Mouse (Mus musculus) E14TG2a.4 (cell line): ENCODE results near the gene Mpzl3.

Source experiments
- H3K27me3 ChIP-seq: 2 replicates; pipeline ENCODE4 v1.6.1; 2014; ENCODE audit warnings: low read length, control low read depth; ENCODE audit not compliant: insufficient read depth
- H3K36me3 ChIP-seq: 2 replicates; pipeline ENCODE4 v1.6.1; 2014; ENCODE audit warnings: low read length, control low read depth; ENCODE audit not compliant: insufficient read depth
- H3K4me1 ChIP-seq: replicated peaks from 2 replicates; pipeline ENCODE4 v1.6.1; 2014; ENCODE audit warnings: low read depth, low read length, control low read depth
- H3K4me3 ChIP-seq: replicated peaks from 2 replicates; pipeline ENCODE4 v1.5.1; 2014; ENCODE audit warnings: mild to moderate bottlenecking, low read length
- H3K9me3 ChIP-seq: 2 replicates; pipeline ENCODE4 v1.6.1; 2014; ENCODE audit warnings: low read length, control low read depth
- CTCF ChIP-seq: conservative IDR thresholded peaks from 2 replicates; pipeline ENCODE4 v1.5.1; 2014; ENCODE audit warnings: low read length
- NANOG ChIP-seq: IDR thresholded peaks from 2 replicates; pipeline ENCODE4 v1.6.1; 2014; ENCODE audit warnings: borderline replicate concordance, low read length, mixed read lengths
- POU5F1 ChIP-seq: IDR thresholded peaks from 2 replicates; pipeline ENCODE4 v1.6.1; 2014; ENCODE audit warnings: low read length, borderline replicate concordance

The Mpzl3 gene

DNA sequence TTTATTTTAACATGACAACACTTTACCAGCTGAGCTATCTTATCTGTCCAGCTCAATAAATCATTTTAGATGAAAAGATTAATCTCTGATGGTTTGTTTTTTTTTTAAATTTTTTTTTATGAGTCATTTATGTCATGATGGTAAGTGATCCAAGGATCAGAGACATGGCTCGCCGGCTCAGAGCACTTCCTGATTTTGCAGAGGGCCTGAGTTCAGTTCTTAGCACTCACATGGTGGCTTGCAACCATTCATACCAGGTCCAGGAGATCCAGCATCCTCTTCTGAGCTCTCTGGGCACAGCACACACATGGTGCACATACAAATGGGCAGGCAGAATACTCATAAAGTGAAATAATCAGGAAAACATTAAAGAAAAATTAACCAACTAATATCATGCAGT, 4.7 kb upstream of the Mpzl3 start:
- Histone ChIP-seq H3K4me3 (no peak overlapping the region), H3K27me3 (no peaks in the 10 kb centered on the region), H3K4me1 (peaks cover 12% of the 10 kb centered on the region), H3K36me3 (peaks cover 5% of the 10 kb centered on the region), H3K9me3 (no peaks in the 10 kb centered on the region)
- no peak for TF ChIP-seq NANOG
- no peak for TF ChIP-seq POU5F1
- TF ChIP-seq CTCF, result no peak

DNA sequence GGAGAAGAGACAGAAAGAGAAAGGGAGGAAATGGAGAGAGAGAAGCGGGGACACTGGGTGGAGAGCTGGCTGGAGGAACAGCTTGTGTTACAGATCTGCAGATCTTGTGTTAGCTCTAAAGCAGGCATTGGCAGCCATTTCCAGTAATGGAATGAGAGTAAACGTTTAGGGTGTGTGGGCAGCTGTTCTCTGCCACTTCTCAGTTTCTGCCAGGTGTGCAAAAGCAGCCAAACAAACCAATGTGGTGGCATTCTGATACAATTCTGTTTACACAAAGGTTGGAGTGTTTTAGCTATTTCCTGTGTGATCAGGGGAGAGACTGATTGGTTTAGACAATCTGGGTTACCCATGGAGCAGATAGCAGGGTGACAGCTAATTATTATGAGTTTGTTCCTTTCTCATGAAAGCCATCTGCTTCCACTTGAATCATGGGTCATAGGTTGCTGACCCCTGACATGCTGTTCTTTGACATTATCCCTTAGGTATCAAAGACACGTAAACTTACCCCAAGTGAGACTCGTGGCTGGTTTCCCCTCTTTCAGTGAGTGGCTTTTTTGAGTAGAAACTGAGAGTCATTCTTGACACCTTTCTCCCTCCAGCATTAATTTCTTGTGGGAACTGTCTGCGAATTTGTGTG, 3.4 kb downstream of the Mpzl3 start:
- Histone ChIP-seq H3K4me1 (0 out of 2 replicates have a peak, but pooled peaks cover 3% of the 10 kb centered on the region), H3K4me3 (no peak overlapping the region), H3K9me3 (no peaks in the 10 kb centered on the region), H3K27me3 (no peaks in the 10 kb centered on the region; the same call in 1 of the 2 replicates), H3K36me3 (no peaks in the 10 kb centered on the region)
- TF ChIP-seq CTCF (no peak), POU5F1 (no peak), NANOG (no peak)

DNA sequence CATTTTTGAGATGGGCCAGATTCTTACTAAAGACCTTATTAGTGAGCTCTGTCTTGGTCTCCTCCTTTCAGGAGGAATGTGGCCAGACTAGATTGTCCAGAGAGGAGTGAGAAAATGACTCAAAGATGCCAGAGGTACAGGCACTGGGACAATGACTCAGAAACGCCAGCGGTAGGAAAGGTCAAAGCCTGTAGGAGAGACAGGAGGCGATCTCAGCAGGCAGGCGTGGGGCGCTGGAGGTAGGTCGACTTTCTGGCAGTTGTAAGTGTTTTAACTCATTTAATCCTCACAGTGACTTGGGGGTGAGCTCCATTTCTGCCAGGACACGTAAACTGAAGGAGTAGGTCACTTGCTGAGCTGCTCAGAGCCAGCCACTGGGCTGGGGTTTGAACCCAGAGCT, 5.2 kb downstream of the Mpzl3 start:
- Histone ChIP-seq H3K9me3 (no peaks in the 10 kb centered on the region), H3K4me3 (no peak overlapping the region), H3K4me1 (peaks cover 12% of the 10 kb centered on the region; the same call in 1 of the 2 replicates), H3K27me3 (no peaks in the 10 kb centered on the region; the same call in 1 of the 2 replicates), H3K36me3 (no peaks in the 10 kb centered on the region)
- TF ChIP-seq NANOG, result no peak
- no peak for TF ChIP-seq CTCF
- no peak for TF ChIP-seq POU5F1

DNA sequence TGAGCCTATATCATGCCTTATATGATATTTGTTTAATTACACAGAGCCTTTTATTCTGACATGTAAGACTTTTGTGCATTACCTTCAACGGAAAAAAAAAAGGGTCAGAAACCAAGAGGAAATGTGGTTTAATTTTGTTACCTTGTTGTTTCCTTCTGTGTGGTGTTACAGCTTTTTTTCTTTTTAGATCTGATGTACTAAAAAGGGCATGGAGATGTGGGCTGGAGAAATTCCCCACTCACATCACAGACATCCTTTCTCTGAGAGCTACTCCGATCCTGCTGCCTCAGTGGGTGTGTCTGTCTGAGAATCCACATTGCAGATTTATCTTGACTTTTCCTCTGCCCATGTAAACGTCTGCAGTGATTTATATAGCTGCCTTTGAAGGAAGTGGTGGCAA, 7.7 kb downstream of the Mpzl3 start:
- no peaks in the 10 kb centered on the region for H3K9me3 ChIP-seq
- H3K4me3 ChIP-seq, result no peak overlapping the region
- TF ChIP-seq CTCF (no peak), NANOG (no peak), POU5F1 (no peak)
- no peaks in the 10 kb centered on the region; the same call in 1 of the 2 replicates for H3K27me3 ChIP-seq
- peaks cover 9% of the 10 kb centered on the region; the same call in 1 of the 2 replicates for H3K4me1 ChIP-seq
- no peaks in the 10 kb centered on the region for H3K36me3 ChIP-seq

DNA sequence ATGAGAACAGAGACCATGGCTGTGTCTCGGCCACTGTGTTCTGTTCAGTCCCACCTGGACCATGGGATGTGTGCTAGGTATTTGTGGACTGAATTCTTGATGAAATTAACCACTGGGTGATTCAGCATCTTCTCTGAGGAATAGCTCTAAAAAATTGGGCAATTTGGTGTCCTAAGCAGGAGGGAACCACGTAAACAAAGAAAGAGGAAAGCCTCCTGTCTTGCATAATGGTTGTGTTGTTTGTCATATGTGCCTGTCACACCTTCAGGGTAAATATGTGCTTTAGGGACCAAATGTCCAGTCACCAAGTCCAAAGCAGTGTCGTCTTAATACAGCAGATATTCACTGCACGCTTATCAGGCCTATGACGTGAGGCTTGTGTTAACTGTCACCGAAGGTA, 9.4 kb downstream of the Mpzl3 start:
- Histone ChIP-seq H3K4me3 (no peak overlapping the region), H3K27me3 (no peaks in the 10 kb centered on the region), H3K9me3 (no peaks in the 10 kb centered on the region), H3K36me3 (no peaks in the 10 kb centered on the region), H3K4me1 (peaks cover 9% of the 10 kb centered on the region; the same call in 1 of the 2 replicates)
- TF ChIP-seq CTCF (no peak), POU5F1 (no peak), NANOG (no peak)

DNA sequence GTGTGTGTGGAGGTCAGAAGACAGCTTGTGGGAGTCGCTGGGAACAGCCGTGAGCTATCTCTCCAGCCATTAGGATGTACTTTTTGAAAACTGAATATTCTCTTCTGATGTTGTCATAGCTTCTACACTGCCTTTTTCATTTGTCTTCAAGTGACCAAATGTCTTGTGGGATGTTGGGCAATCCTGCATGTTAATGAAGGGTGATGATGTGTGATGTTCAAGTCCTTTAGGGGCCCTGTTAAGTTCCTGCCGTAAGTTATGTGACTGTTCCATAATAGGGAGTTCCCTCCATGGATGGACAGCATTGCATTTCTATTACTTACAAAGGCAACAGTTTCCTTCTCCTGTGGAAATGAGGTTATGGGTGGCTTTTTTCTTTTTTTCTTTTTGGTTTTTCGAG, 11.7 kb downstream of the Mpzl3 start:
- peaks cover 9% of the 10 kb centered on the region; the same call in 1 of the 2 replicates for H3K4me1 ChIP-seq
- no peak for TF ChIP-seq CTCF
- no peak for TF ChIP-seq NANOG
- no peak for TF ChIP-seq POU5F1
- H3K36me3 ChIP-seq, result no peaks in the 10 kb centered on the region
- no peak overlapping the region for H3K4me3 ChIP-seq
- no peaks in the 10 kb centered on the region; the same call in 1 of the 2 replicates for H3K27me3 ChIP-seq
- H3K9me3 ChIP-seq, result no peaks in the 10 kb centered on the region

DNA sequence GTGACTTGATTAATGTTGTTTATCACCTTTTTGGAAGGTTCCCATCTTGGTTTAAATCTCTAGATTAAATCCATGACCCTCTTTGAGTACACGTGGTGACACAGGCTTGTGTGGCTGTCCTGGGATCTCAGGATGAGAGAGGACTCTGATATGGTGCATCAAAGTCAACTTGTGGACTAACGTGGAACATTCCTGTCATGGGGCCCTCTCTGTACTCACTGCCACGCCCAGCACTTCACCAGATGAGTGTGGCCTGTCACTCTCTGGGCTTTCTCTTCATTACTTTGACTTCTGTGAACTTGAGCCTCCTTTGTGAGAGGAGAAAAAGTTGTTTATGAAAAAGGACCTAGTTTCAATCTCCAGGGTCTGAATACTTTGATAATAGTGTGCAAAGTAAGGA, 16.8 kb downstream of the Mpzl3 start:
- Histone ChIP-seq H3K36me3 (no peaks in the 10 kb centered on the region), H3K4me1 (peaks cover 4% of the 10 kb centered on the region; the same call in 1 of the 2 replicates), H3K4me3 (no peak overlapping the region), H3K9me3 (no peaks in the 10 kb centered on the region), H3K27me3 (no peaks in the 10 kb centered on the region; the same call in 1 of the 2 replicates)
- TF ChIP-seq POU5F1 (no peak), NANOG (no peak), CTCF (no peak)

DNA sequence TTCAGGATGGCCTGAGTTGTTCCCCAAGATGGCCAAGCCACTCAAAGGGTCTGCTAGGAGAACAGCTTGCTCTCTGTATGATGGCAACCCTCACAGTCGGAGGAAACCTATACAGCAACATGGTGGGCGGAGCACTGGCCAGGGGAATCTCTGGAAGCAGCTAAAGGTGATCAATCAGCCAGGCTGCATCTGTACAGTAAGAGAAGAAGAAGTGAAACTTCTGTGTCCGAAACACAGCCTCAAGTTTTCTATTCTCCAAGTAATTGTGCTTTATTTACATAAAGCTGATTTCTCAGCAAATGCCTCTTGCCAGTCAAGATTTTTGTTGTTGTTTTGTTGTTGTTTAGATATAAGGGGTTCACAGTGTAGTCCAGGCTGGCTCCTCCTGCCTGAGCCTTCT, 22.9 kb downstream of the Mpzl3 start:
- TF ChIP-seq CTCF (no peak), NANOG (no peak), POU5F1 (no peak)
- H3K4me3 ChIP-seq, result no peak overlapping the region

DNA sequence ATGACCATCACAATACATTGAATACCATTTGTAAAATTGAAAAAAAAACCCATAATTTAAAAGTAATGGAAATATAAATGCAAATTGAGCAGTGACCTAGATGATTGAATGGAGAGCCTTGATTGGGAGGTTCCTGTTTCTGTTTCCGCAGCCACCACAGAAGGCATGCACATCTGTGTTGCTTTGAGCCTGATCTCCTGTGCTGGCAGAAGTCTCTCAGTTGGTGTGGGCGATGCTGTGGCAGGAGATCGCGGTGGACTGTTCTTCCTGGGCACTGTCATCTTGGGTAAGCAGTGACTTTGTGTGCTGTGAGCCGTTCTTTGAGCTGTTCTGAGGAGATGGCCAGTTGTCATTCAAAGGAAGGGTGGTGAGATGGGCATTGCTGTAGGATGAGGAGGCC, 24.0 kb downstream of the Mpzl3 start, which contains the start of gene Jaml:
TSS of gene Jaml (plus strand) at position 173 of the 400 bp plus-strand sequence.
- no peaks in the 10 kb centered on the region for H3K9me3 ChIP-seq
- H3K36me3 ChIP-seq, result no peaks in the 10 kb centered on the region
- no peak within 1 kb of the TSS for H3K4me3 ChIP-seq
- TF ChIP-seq NANOG, result no peak
- no peak for TF ChIP-seq CTCF
- no peak for TF ChIP-seq POU5F1
- H3K4me1 ChIP-seq, result peaks cover 11% of the 10 kb centered on the region
- no peaks in the 10 kb centered on the region for H3K27me3 ChIP-seq

More for the DNA sequence above, 22.9 kb downstream of the Mpzl3 start:
- Histone ChIP-seq H3K27me3 (no peaks in the 10 kb centered on the region), H3K36me3 (no peaks in the 10 kb centered on the region), H3K4me1 (peaks cover 11% of the 10 kb centered on the region), H3K9me3 (no peaks in the 10 kb centered on the region)
